Mouse (Mus musculus) layer of hippocampus, adult 9-11 months (tissue): Measurements from ENCODE around the gene Dnajc13.
A peak's percentile ranks its signal among the peaks of the same experiment; 100 is the strongest.

ENCODE experiments used
- DNase-seq: peaks from one replicate; pipeline ENCODE4 v3.0.0; 2022

Gene Dnajc13

GRCm38 (mm10) chr9:104181626-104182025 lies 81.1 kb downstream of the Dnajc13 start:
- no peak for DNase-seq

GRCm38 (mm10) chr9:104180046-104180445 lies 82.7 kb downstream of the Dnajc13 start:
- no peak for DNase-seq

- no peak for DNase-seq
These were observed 90.4 kb downstream of the Dnajc13 start for GRCm38 (mm10) chr9:104172342-104172741.

DNA sequence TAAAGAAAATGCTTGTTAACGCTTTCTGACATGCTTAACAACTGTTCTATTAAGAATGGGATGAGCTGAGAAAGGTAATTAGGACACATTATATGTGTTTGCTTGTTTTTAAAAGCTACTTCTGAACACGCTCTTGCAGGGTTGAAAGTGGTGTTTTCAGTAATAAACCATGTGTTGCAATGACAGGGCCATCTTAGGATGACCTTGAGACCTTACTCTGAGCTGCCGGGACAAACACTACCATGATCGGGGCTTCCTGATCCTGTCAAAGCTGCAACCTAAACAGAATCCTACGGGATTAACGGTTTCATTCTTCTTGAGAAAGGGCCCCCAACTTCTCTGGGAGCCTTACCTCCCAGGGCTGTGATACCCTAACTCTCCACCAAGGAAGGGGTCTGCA lies 91.1 kb downstream of the Dnajc13 start:
- DNase-seq = no peak

- DNase-seq = no peak
These were observed 92.7 kb downstream of the Dnajc13 start for GRCm38 (mm10) chr9:104169986-104170385.

- DNase-seq = no peak
These were observed 96.8 kb downstream of the Dnajc13 start for GRCm38 (mm10) chr9:104165926-104166325.

DNA sequence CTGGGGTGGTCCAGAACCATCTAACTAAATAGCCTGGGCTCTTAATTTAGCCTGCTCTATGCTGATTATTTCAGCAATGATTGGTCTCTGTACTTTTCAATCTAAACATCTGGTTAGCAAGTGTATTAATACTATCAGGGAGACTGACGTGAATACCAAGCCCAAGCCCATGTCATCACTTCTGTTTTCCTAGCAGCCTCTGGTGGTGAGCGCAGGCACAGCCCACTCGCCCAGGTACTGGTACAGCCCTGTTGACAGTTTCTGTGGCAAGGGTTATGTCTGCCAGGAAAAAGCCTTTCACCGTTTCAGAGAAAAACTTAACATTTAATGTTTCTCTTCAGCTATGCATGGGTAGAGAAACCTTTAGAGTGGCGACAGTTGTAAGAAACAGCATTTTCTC lies 98.5 kb downstream of the Dnajc13 start:
- DNase-seq = no peak

- no peak for DNase-seq
These were observed 101.6 kb downstream of the Dnajc13 start for GRCm38 (mm10) chr9:104161117-104161516.

GRCm38 (mm10) chr9:104157291-104157690 lies 105.4 kb downstream of the Dnajc13 start:
- no peak for DNase-seq

GRCm38 (mm10) chr9:104156506-104156905 lies 106.2 kb downstream of the Dnajc13 start:
- DNase-seq = no peak

DNA sequence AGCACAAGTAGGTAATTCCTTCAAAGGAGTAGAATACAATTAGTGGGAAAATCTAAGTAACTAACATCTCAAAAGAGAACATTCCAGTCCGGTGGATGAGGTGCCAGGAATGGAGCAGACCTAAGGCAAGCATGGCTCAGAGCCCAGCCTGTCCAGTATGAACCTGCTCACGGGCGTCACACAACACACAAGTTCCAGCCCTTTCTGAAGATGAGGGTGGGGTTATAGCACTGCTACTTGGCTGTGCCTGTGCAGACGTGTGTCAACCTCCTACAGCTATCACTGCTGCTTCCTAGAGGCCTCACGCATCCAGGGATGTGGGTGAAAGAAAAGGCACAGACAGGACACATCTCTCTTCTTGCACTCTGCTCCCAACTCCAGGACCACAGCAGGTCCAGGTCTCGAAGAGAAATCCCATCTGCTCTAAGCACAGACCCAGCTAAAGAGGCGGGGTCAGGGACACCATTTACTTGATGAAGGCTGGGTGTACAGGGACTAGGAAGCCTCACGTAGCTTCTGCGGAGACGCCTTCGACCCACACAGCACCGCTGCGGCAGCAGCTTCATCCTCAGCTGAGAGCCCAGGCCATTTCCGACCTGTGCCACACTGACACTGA lies 107.5 kb downstream of the Dnajc13 start:
- no peak for DNase-seq

DNA sequence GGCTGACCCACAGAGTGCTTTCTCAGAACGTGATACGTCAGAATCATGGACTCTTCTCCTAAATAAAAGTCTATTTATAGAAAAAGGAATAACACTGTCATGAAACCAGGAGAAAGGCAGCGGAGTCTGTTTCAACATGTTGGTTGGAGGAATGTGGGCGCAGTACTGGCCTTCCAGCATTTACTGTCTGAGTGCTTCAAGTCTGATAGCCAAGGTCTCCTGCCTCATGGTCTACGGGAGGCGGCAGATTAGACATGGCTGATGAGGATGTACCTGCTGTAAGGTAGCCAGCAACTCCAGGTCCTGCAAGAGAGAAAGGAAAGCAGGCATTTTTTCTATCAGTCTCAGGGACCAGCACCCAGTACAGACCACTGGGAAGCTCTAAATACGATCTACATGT lies 110.6 kb downstream of the Dnajc13 start:
- no peak for DNase-seq

GRCm38 (mm10) chr9:104148969-104149368 lies 113.8 kb downstream of the Dnajc13 start:
- no peak for DNase-seq

GRCm38 (mm10) chr9:104146683-104147082 lies 116.0 kb downstream of the Dnajc13 start:
- no peak for DNase-seq

DNA sequence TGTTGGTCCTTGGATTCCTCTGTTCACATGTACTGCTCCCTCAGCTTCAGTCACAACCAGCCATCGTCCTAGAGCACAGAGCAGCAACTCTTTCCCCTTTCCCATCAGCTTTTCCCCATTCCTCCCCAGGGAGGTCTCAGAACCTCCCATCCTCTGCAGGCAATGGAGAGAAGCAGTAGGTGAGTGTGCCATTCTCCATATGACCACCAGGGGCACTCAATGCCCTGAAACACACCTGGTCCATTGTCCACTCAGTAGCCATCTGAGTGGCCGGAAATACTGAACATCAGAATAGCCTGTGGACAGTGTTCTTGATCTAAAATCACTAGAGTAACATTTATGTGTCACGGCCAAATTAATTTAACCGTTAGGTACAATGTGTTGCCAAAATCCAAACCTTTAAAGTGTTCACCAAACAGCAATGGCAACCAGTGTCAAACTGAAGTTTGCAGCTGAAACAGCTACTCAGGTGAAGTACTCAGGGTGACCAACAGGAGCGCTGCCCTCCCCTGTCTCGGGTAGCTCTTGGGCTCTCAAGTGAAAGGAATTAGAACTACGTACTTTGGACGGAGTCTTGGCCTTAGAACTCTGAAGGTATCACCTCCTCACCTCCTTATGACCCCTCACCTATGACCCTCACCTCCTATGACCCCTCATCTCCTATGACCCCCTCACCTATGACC lies 118.3 kb downstream of the Dnajc13 start:
- DNase-seq = no peak

- DNase-seq = no peak
These were observed 119.9 kb downstream of the Dnajc13 start for GRCm38 (mm10) chr9:104142805-104143204.

GRCm38 (mm10) chr9:104140351-104140750 lies 122.4 kb downstream of the Dnajc13 start:
- no peak for DNase-seq

DNA sequence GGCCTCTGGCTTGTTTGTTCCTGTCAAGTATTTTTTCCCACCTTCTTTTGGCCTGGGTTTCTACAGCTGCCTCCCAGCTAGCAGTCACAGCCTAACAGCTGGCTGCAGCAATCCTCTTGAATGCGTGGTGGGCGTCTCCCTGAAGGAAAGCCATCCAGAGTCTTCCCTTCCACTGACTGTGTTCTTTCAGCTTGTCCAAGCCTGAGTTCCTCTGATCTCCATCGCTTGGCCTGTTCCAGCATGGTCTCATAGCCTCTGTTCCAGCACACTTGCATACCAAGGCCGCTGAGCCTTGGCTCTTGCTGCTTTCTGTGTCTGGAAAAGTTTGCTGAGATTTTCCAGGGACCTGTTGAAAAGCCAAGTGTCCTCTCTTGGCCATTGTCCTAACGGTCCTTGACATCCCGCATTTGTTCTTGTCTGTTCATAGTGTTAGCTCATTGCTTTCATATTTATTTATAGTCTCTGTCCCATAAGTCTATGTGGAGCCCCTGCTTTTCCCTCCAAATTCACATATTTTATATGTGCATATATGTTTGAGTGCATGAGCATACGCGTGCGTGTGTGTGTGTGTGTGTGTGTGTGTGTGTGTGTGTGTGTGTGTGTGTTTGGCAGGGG lies 132.5 kb downstream of the Dnajc13 start:
- DNase-seq = no peak

DNA sequence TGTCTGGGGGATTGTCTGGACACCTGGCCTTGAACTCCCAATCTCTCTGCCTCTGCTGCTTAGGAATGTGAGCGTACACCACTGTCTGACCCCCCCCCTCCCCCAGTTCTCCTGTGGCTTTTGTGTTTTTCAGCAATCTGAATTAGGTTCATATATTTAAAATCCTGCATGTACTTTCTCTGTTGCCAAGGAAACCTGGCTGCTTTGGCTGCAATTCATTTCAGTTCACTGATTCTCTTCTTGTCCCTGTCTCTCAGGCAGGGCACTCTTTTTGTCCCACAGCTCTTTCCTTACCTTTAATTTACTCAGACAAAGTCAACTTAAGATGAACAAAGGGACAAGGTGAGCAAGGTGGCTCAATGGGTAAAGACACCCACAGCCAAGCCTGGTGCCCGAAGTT lies 134.6 kb downstream of the Dnajc13 start:
- peak; percentile 70 for DNase-seq

- no peak for DNase-seq
These were observed 135.9 kb downstream of the Dnajc13 start, which contains the start of gene Ackr4 for GRCm38 (mm10) chr9:104126833-104127232. Ackr4 (minus strand) TSS chr9:104126933.

DNA sequence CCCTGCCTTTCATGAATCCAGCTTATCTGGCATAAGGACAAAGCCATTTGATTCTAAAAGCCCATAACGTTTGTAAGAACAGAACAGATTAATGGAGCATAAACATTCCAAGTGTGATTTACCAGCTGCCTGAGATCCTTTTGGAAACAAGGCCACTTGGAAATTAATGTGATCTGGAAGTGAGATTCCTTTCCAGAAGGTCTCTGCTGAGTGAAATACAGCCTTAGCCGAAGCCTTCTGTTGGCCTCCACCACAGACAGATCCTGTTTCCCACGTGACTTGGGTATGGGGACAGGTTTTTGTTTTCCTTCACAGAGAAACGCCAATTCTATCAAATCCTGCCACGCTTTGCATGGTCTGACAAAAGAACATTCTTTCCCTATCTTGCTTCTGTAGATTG lies 139.1 kb downstream of the Dnajc13 start:
- DNase-seq = no peak

GRCm38 (mm10) chr9:104123101-104123500 lies 139.6 kb downstream of the Dnajc13 start:
- no peak for DNase-seq

DNA sequence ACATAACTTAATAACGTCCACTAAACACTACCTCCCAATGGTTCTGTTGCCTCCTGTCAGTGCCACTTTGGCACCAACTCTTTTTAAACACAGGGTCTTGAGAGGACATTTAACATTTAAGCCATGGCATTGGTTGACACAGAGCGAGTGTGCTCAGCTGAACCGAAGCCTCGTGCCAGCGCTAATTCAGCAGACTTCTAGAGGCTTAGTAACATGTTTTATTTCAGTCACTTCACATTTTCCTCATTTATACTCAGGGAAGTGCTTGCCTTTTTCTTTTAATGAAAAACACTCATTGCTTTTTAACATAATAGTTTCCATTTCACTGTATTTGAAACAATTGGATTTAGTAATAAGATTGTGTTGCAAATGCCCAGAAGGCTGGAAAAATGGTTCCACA lies 153.6 kb downstream of the Dnajc13 start:
- DNase-seq = no peak

GRCm38 (mm10) chr9:104108571-104109143 lies 154.1 kb downstream of the Dnajc13 start:
- DNase-seq = no peak
